Mouse (Mus musculus) R1 (cell line): ENCODE data around the gene 2410141K09Rik.
"Not testable (repeated sequence)": the region's sequence is repeated elsewhere in the genome, so short reads cannot be mapped to it uniquely, and the experiment has no call there.

ENCODE experiments used
- DNase-seq: peaks from one replicate; pipeline ENCODE4 v3.0.0-alpha.2; 2018; ENCODE audit warnings: low read depth, low spot score

The 2410141K09Rik gene

DNA sequence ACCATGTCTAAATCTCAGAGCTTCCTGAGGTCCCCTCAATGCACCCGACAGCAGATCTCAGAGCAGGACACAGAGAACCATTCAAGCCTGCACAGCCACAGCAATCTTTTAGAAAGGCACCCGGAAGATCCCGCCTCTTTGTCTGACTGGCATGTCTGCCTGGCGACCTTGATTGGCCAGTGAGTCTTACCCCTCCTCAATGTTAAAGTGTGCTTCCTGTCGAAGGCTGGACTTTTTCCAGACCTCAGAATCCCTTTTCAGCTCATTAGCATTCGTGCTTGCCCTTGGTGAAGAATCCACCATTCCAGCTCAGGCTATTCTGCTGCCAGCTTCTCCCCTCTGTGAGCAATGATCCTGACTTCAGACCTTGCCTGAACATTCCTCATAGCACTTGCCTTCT is at the start of gene 2410141K09Rik:
Gene 2410141K09Rik (minus strand): TSS at position 101 of the 400 bp plus-strand sequence.
- DNase-seq: not testable (repeated sequence)

DNA sequence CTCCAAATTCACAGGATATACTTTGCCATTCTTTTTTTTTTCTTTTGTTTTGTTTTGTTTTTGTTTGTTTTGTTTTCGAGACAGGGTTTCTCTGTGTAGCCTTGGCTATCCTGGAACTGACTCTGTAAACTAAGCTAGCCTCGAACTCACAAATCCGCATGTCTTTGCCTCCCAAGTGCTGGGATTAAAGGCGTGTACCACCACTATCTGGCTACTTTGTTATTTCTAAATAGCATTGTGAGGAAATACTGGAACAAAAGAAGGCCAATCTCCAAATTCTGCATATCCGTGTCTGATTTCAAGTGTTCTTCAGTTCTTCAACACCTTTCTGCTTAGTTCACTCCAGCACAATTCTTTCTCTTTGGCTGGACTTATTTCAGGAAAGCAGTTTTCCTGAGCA is 14.1 kb downstream of the 2410141K09Rik start:
- DNase-seq: peak; percentile 91

- DNase-seq: peak; percentile 81
These were observed 26.0 kb downstream of the 2410141K09Rik start for GRCm38 (mm10) chr13:66414962-66415361.
